Mouse (Mus musculus) megakaryocyte, embryonic 14.5 days (primary cell): ENCODE data around the gene Pald1.

Experiments used
- FLI1 ChIP-seq: IDR thresholded peaks from 2 replicates; pipeline ENCODE4 v1.6.1; 2012; ENCODE audit warnings: low read length, inconsistent platforms, mixed read lengths
- GATA1 ChIP-seq: IDR thresholded peaks from 3 replicates; pipeline ENCODE4 v1.6.1; 2012; ENCODE audit warnings: mixed read lengths, low read length, inconsistent platforms, borderline replicate concordance

DNA sequence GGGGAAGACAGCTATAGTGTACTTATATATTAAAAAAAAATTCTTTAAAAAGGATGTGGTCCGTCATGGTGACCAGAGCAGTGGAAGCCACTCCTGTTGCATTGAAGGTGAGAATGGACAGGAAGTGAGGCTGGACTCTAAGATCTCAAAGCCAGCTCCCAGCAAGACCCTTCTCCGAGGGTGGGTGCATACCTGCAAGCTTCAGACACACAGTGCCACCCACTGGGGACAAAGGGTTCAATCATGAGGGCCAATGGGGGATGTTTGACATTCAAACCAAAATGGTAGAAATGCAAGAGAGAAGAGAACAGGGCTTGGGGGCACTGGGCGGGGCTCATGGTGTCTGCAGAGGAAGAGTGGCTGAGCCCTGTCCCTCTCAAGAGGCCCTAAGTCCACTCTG is 64.8 kb downstream of the Pald1 start:
- TF ChIP-seq GATA1 (no peak), FLI1 (no peak)
